Mouse (Mus musculus): ENCODE results near the gene Ppp2r2d. TPM values are rescaled to one million over a fixed set of nuclear protein-coding genes. Genes with fewer than 3 reads are reported as not detected.

The Ppp2r2d gene
- total RNA-seq, 4 experiments from 2014 or later, result 38.1 to 42.4 (median 41.0) TPM

- DNase-seq (ENCODE audit: low spot score in 2 of 2), result no peak
Measured at GRCm38 (mm10) chr7:138921611-138922010, 75.7 kb downstream of the Ppp2r2d start.

DNA sequence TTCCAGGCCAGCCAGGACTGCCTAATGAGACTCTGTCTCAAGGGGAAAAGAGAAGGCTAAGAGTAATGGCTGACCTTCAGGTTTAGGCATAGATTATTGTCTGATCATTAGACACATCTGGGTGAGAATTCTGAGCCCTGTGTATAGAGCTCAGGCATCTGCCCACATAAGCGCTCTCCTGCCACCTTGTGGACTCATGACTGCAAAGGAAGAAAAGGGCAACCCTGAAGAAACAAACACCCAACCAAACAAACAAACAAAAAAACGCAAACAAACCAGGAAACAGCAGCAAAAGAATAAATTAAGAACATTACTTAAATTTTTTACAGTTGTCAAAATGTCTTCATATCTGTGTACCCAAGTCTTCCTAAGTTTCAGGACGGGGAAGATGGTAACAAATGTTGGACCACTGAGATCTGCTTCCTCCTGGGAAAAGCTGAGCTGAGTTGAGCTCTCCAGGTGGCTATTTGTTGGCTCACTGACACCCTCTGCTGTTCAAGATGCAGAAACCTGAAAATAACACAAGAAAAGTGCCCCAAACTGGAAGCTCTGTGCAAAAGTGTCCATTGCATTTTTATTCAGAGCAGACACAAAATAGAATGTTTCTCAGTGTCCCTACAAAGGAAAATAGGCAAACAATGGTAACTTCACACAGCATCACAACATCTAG is 78.0 kb downstream of the Ppp2r2d start:
- no peak for DNase-seq (ENCODE audit: low spot score in 2 of 2)

DNA sequence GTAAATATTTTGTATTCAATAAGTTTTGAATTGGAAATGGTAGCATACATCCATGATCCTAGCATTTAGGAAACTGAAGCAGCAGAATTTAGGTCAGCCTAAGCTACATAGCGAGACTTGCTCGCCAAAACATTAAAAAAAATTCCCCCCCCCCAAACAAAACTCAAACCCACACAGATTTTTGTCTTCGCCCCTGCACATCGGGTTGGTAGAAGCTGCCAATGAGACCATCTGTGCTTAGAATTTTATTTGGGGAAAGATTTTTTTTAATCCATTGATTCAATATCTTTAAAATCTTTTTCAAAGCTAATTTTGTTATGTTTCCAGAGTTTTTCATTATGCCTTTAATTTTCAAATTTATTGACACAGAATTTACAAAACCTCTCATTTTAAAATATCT is 82.6 kb downstream of the Ppp2r2d start:
- no peak for DNase-seq (ENCODE audit: low spot score in 2 of 2)

Other genes with a start within 250 kb of the Ppp2r2d start
- gene Mapk1ip1, start 194 bp downstream of the Ppp2r2d start, total RNA-seq (2022), result 10 to 100 TPM; 23.4 to 29.4 (median 24.6) TPM
- 100 to 1,000 TPM; 219 to 283 (median 248) TPM for gene Bnip3, start 63.4 kb downstream of the Ppp2r2d start, total RNA-seq (2022)
- gene Jakmip3, start 94.7 kb downstream of the Ppp2r2d start, total RNA-seq (2022), result under 1 TPM in 3 of 4 experiments, not detected in 1; 0.10 to 0.17 (median 0.13) TPM
- under 1 TPM in 2 of 4 experiments, not detected in 2; 0.11 to 0.12 TPM for gene Dpysl4, start 239.9 kb downstream of the Ppp2r2d start, total RNA-seq (2022)

Data from gastrocnemius, adult 8-10 months (tissue).